Mouse (Mus musculus) olfactory bulb, adult 2 months (tissue): ENCODE measurements around the gene Fam126b.

Experiments
- CTCF ChIP-seq: fragments of 200-500 bp; IDR thresholded peaks from 2 replicates; pipeline ENCODE4 v1.5.1; 2012; ENCODE audit warnings: low read depth, mild to moderate bottlenecking, low read length, moderate library complexity; ENCODE audit not compliant: insufficient read depth
- POLR2A ChIP-seq: fragments of 200-500 bp; IDR thresholded peaks from 2 replicates; pipeline ENCODE4 v1.6.1; 2012; ENCODE audit warnings: mild to moderate bottlenecking, low read depth, low read length, moderate library complexity; ENCODE audit not compliant: insufficient read depth

- no peak for TF ChIP-seq CTCF
- no peak for TF ChIP-seq POLR2A
These were observed 44.7 kb downstream of the Fam126b start for GRCm38 (mm10) chr1:58541386-58541785.
